Mouse (Mus musculus): ENCODE measurements around the gene Lrr1.

Gene Lrr1

DNA sequence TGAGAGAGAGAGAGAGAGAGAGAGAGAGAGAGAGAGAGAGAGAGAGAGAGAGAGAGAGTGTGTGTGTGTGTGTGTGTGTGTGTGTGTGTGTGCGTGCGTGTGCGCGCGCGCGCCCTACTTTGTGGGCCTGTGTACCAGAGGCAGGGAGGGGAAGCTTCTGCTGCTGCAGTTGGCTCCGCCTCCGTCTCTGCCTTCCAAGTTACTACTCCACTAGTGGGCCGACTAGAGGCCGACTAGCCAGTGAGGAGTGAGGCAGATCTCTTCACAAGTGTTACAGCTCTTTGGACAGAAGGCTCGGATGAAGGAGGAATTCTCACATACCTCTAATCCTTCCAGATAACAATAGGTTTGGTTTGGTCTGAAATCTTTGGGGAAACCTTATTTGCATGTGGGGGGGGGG, 10.8 kb downstream of the Lrr1 start:
- Histone ChIP-seq H3K36me3 (ENCODE audit: control insufficient read depth, insufficient read depth, low read length, poor library complexity, severe bottlenecking) (peaks cover 5% of the 10 kb centered on the region; the same call in 1 of the 2 replicates), H3K27me3 (ENCODE audit: control insufficient read depth, insufficient read depth, low read length, poor library complexity, severe bottlenecking) (no peaks in the 10 kb centered on the region)
- no peak for DNase-seq (ENCODE audit: low read depth, low spot score)

DNA sequence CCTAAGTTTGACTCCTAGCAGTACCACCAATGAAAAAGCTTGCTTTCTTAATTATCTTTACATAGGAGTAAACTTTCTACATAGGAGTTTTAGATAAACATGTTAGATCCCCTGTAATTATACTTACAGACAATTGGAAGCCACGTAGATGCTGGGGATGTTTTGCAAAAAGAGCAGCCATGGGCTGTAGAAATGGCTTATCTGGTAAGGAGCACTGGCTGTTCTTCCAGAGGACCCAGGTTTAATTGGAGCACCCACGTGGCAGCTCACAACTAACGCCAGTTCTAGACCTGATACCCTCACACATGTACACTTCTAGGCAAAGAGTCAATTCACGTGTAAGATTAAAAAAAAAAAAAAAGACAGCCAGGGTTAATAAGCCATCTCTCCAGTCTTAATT, 13.2 kb downstream of the Lrr1 start:
- Histone ChIP-seq H3K36me3 (ENCODE audit: control insufficient read depth, insufficient read depth, low read length, poor library complexity, severe bottlenecking) (peaks cover 5% of the 10 kb centered on the region; the same call in 1 of the 2 replicates), H3K27me3 (ENCODE audit: control insufficient read depth, insufficient read depth, low read length, poor library complexity, severe bottlenecking) (no peaks in the 10 kb centered on the region)
- DNase-seq (ENCODE audit: low read depth, low spot score), result no peak

DNA sequence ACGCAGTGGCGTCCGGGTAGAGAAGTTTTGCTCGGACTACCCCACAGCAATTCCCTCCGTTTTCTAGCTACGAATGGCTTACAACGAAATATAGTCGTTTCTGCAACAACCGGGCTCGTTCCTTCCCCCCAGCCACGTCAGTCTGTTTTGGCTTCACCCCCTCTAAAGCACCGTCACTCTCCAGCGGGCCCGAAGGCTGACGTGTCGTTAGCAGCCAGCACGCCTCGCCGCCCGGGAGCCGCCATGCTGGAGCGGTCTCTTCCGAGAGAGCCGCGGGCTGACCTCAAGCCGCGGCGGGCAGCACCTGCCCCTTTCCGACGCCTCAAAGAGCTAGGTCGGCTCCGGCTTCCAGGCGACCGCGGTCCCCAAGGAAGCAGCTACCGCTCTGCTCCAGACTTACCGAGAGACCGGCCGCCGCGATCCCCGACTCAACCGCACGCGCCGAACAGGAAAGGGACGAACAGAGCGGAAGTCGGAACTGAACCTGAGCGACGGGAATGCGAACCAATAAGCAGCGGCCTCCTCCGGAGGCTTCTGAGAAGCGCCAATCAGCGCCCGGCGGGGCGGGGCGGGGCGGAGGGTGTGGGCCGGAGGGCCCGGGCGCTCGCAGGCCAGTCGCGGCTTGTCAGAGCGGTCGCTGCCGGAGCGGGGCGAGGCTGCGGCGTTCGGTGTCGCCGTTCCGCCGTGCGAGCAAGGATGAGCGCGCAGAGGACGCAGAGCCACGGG, 15.1 kb downstream of the Lrr1 start, which contains the start of the genes Rpl36al and Mgat2:
Rpl36al (minus strand) TSS at position 501 of the 726 bp plus-strand sequence.
Mgat2 (plus strand) TSS at position 575 of the 726 bp plus-strand sequence.
- peaks cover 5% of the 10 kb centered on the region; the same call in 1 of the 2 replicates for H3K36me3 ChIP-seq (ENCODE audit: control insufficient read depth, insufficient read depth, low read length, poor library complexity, severe bottlenecking)
- peak; percentile 98 for DNase-seq (ENCODE audit: low read depth, low spot score)
- no peaks in the 10 kb centered on the region for H3K27me3 ChIP-seq (ENCODE audit: control insufficient read depth, insufficient read depth, low read length, poor library complexity, severe bottlenecking)

DNA sequence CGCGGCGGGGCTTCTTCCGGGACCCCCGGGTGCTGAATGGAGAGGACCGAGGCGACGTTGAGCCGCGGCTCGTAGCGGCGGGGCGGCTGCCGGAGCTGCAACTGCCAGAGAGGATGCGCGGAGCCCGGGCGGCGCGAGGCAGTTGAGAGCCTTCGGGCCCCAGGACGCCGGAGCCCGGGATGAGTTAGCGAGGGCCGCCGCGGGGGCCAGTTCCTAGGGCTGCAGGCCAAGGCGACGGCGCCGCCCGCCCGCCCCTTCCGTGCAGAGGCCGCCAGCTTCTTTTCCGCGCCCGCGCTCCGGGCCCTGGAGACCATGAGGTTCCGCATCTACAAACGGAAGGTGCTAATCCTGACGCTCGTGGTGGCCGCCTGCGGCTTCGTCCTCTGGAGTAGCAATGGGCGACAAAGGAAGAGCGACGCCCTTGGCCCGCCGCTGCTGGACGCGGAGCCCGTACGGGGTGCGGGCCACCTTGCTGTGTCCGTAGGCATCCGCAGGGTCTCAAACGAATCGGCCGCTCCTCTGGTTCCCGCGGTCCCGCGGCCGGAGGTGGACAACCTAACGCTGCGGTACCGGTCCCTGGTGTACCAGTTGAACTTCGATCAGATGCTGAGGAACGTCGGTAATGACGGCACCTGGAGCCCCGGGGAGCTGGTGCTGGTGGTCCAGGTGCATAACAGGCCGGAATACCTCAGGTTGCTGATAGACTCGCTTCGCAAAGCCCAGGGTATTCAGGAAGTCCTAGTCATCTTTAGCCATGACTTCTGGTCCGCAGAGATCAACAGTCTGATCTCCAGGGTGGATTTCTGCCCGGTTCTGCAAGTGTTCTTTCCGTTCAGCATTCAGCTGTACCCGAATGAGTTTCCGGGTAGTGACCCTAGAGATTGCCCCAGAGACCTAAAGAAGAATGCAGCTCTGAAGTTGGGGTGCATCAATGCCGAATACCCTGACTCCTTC, 16.0 kb downstream of the Lrr1 start:
- no peaks in the 10 kb centered on the region for H3K27me3 ChIP-seq (ENCODE audit: control insufficient read depth, insufficient read depth, low read length, poor library complexity, severe bottlenecking)
- peaks cover 5% of the 10 kb centered on the region; the same call in 1 of the 2 replicates for H3K36me3 ChIP-seq (ENCODE audit: control insufficient read depth, insufficient read depth, low read length, poor library complexity, severe bottlenecking)
- DNase-seq (ENCODE audit: low read depth, low spot score), result peak; percentile 55

DNA sequence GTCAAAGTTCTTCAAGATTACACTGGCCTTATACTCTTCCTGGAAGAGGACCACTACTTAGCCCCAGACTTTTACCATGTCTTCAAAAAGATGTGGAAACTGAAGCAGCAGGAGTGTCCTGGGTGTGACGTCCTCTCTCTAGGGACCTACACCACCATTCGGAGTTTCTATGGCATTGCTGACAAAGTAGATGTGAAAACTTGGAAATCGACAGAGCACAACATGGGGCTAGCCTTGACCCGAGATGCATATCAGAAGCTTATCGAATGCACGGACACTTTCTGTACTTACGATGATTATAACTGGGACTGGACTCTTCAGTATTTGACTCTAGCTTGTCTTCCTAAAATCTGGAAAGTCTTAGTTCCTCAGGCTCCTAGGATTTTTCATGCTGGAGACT, 16.8 kb downstream of the Lrr1 start:
- no peak for DNase-seq (ENCODE audit: low read depth, low spot score)
- Histone ChIP-seq H3K36me3 (ENCODE audit: control insufficient read depth, insufficient read depth, low read length, poor library complexity, severe bottlenecking) (peaks cover 5% of the 10 kb centered on the region; the same call in 1 of the 2 replicates), H3K27me3 (ENCODE audit: control insufficient read depth, insufficient read depth, low read length, poor library complexity, severe bottlenecking) (no peaks in the 10 kb centered on the region)

DNA sequence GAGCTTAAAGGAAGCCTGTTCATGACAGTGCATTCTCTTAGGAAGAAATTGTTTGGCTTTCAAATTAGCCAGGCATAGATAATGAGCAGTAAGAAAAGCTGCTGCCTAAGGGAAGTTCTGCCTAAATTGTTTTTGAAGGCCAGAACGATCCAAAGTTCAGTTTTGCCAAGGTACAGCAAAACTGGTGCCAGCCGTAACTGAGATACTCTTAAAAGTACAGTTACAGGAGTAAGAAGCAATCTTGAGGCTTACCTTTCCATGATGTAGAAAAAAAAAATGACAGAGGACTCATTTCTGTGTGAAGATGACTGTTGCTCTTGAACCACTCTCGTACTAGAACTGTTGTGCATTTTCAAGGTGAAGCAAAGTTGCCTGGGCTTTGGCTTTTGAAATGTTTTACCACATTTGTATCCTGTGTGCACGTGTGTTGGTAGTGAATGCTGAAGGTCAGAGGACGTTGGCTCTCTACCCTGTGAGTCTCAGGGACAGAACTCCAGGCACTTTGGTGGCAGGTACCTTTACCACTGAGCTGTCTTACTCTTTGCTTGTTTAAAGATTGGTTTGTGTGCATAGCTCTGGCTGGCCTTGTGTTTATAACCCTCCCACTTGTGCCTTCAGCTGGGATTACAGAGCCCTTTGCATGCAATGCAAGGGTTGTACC, 18.3 kb downstream of the Lrr1 start:
- H3K36me3 ChIP-seq (ENCODE audit: control insufficient read depth, insufficient read depth, low read length, poor library complexity, severe bottlenecking), result peaks cover 5% of the 10 kb centered on the region; the same call in 1 of the 2 replicates
- no peak for DNase-seq (ENCODE audit: low read depth, low spot score)
- H3K27me3 ChIP-seq (ENCODE audit: control insufficient read depth, insufficient read depth, low read length, poor library complexity, severe bottlenecking), result no peaks in the 10 kb centered on the region

- Histone ChIP-seq H3K36me3 (ENCODE audit: control insufficient read depth, insufficient read depth, low read length, poor library complexity, severe bottlenecking) (0 out of 2 replicates have a peak, but pooled peaks cover 2% of the 10 kb centered on the region), H3K27me3 (ENCODE audit: control insufficient read depth, insufficient read depth, low read length, poor library complexity, severe bottlenecking) (no peaks in the 10 kb centered on the region)
- DNase-seq (ENCODE audit: low read depth, low spot score), result no peak
Observed at GRCm38 (mm10) chr12:69190074-69190473, 21.5 kb downstream of the Lrr1 start.

GRCm38 (mm10) chr12:69190522-69190921, 21.9 kb downstream of the Lrr1 start:
- Histone ChIP-seq H3K36me3 (ENCODE audit: control insufficient read depth, insufficient read depth, low read length, poor library complexity, severe bottlenecking) (0 out of 2 replicates have a peak, but pooled peaks cover 2% of the 10 kb centered on the region), H3K27me3 (ENCODE audit: control insufficient read depth, insufficient read depth, low read length, poor library complexity, severe bottlenecking) (no peaks in the 10 kb centered on the region)
- DNase-seq (ENCODE audit: low read depth, low spot score), result peak; percentile 29

GRCm38 (mm10) chr12:69191396-69191795, 22.8 kb downstream of the Lrr1 start:
- no peak for DNase-seq (ENCODE audit: low read depth, low spot score)
- 0 out of 2 replicates have a peak, but pooled peaks cover 2% of the 10 kb centered on the region for H3K36me3 ChIP-seq (ENCODE audit: control insufficient read depth, insufficient read depth, low read length, poor library complexity, severe bottlenecking)
- H3K27me3 ChIP-seq (ENCODE audit: control insufficient read depth, insufficient read depth, low read length, poor library complexity, severe bottlenecking), result no peaks in the 10 kb centered on the region

DNA sequence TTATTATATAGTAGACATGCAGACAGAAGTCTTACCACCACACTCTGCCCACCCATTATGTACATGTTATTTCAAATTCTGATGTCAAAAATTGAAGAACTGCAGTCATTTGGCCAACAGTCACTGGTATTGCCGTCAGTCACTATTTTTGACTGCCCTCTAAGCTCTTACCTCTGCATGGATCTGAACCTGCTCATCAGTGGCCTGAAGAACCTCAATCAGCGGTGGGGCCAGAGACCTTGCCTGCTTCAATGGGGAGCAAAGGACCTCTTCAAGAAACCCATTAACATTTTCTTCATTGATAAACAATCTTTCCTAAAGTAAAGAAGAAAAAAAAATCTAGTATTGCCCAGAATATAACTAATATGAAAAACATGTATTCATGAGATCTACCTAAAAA, 24.0 kb downstream of the Lrr1 start:
- H3K36me3 ChIP-seq (ENCODE audit: control insufficient read depth, insufficient read depth, low read length, poor library complexity, severe bottlenecking), result 0 out of 2 replicates have a peak, but pooled peaks cover 2% of the 10 kb centered on the region
- DNase-seq (ENCODE audit: low read depth, low spot score), result no peak
- no peaks in the 10 kb centered on the region for H3K27me3 ChIP-seq (ENCODE audit: control insufficient read depth, insufficient read depth, low read length, poor library complexity, severe bottlenecking)

- no peaks in the 10 kb centered on the region for H3K36me3 ChIP-seq (ENCODE audit: control insufficient read depth, insufficient read depth, low read length, poor library complexity, severe bottlenecking)
- peak; percentile 72 for DNase-seq (ENCODE audit: low read depth, low spot score)
- no peaks in the 10 kb centered on the region for H3K27me3 ChIP-seq (ENCODE audit: control insufficient read depth, insufficient read depth, low read length, poor library complexity, severe bottlenecking)
Observed at GRCm38 (mm10) chr12:69196444-69197377, 28.1 kb downstream of the Lrr1 start, which contains the start of gene Gm49383. Gene Gm49383 (minus strand): TSS chr12:69197104.

DNA sequence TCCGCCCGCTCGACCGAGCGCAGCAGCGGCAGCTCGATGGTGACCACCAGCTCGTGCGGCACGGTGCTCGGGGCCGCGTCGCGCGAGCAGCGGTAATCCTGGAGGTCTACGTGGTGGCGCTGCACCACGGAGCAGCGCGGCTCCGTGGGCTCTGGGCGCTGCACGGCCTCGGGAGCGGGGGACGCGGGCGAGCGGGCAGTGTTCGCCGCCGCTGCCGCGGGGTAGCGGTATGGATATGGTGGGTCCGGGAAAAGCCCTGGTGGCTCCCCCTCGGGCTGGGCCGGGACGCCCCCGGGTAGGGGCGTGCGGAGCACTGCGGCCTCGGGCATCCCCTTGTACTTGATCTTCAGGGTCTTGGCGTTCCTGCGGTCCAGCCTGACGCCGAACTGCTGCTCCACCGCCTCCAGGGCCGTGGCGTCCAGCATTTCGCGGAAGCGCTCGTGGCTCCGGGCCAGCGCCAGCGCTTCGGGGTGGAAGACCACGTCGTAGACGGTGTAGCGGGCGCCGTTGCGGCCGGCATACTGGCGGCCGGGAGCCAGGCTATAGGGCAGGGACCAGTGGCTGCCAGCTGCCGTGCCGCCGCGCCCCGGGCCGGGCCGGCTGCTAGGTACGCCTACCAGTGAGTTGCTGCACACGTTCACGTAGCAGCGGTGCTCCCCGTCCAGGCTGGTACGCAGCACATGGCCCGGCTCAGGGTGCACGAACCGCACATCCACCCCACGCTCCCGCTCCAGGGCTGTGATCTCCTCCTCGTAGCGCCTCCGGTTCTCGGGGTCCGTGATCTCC, 29.0 kb downstream of the Lrr1 start:
- no peaks in the 10 kb centered on the region for H3K27me3 ChIP-seq (ENCODE audit: control insufficient read depth, insufficient read depth, low read length, poor library complexity, severe bottlenecking)
- no peaks in the 10 kb centered on the region for H3K36me3 ChIP-seq (ENCODE audit: control insufficient read depth, insufficient read depth, low read length, poor library complexity, severe bottlenecking)
- DNase-seq (ENCODE audit: low read depth, low spot score), result peak; percentile 64

DNA sequence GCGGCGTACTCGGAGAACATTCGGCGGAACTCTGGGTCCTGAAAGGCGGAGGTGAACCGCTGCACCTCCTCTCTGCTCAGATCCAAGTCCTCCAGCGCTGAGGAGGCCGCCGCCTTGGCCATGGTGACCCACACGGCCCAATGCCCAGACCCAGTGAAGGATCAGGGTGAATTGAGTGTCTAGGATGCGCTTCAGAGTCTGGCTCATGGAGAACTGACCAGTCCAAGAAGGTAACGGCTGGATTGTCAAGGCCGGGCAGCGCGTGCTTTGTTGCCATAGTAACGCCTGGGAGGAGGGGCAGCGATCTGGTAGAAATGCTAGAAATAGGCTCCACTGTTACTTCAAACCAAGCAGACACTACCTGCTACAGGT, 29.5 kb downstream of the Lrr1 start, which contains the start of gene Dnaaf2:
Dnaaf2 (minus strand) TSS at position 266 of the 372 bp plus-strand sequence.
- no peaks in the 10 kb centered on the region for H3K36me3 ChIP-seq (ENCODE audit: control insufficient read depth, insufficient read depth, low read length, poor library complexity, severe bottlenecking)
- no peaks in the 10 kb centered on the region for H3K27me3 ChIP-seq (ENCODE audit: control insufficient read depth, insufficient read depth, low read length, poor library complexity, severe bottlenecking)
- DNase-seq (ENCODE audit: low read depth, low spot score), result peak; percentile 62

Data from splenic B cell, adult 2 months (primary cell).